Mouse (Mus musculus): ENCODE measurements around the gene Gcnt7.

Gene Gcnt7

DNA sequence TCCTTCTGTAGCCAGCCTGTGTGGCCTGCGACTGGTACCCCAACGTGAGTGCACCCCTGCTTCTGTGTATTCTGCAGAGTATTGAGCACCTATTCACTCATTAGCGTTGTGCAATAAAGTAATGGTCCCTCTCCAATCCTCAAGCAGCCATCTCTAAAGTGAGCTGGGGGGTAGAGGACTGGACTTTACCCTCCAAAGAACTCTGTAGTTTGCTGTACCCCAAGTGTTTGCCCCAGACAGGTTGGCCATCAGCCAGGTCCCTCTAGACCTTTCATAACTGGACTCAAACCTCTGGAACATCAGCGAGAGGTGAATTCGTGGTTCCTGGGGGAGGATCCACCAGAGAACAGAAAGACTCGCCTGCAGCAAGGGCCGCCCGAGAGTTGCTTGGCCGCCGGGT is 5.9 kb downstream of the Gcnt7 start:
- no peak for DNase-seq

GRCm38 (mm10) chr2:172452031-172452430 is 6.4 kb downstream of the Gcnt7 start:
- no peak for DNase-seq

GRCm38 (mm10) chr2:172450640-172451039 is 7.8 kb downstream of the Gcnt7 start:
- DNase-seq, result no peak

DNA sequence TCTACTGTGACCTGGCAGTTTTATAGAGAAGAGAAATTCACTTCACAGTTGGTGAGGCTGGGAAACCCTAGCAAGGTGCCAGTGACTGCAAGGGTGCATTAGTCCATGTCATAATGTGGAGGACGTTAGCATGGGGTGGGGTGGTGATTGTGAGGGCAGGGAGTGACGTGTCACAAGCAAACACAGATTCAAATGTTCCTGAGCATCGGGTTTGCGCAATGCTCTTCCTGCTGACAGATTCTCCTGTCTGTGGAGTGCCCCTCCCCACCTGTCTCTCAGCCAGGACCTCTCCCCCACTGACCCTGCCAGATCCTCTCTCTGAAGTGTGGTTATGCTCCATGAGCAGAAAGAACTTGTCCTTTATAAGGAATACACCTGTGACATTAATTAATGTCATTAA is 10.1 kb downstream of the Gcnt7 start:
- no peak for DNase-seq

DNA sequence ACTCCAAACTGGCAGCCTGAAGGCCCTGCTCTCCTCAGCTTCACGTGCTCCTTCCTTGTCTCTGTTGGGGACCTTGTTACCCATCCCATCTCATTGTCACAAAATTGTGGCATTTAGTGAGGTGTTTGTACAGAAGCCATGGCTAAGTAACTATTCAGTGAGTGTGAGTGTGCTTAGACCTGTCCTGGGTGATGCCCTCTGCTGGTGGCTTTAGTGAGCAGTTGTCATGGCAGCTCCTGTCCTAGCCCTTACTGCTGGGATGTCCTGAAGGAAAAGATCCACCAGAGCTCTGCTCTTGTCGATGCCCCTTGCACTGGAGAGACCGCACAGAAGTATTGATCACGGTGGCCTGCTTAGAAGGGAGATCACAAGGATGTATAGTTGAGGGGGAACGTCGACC is 11.1 kb downstream of the Gcnt7 start:
- DNase-seq, result no peak

DNA sequence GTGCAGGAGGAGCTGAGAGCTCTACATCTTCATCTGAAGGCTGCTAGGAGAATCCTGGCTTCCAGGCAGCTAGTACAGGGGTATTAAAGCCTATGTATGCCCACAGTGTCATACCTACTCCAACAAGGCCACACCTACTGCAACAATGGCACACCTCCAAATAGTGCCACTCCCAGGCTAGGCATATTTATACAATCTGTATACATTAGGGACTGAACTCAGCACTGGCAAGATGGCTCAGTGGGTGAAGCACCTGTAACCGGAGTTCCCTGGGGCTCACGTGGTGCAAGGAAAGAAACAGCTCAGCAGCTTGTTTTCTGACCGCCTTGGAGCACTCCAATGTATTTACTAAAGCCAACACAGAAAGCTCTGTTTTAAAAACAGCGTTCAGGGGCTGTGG is 12.8 kb downstream of the Gcnt7 start:
- no peak for DNase-seq

- no peak for DNase-seq
Measured at GRCm38 (mm10) chr2:172441176-172441575, 17.2 kb downstream of the Gcnt7 start.

DNA sequence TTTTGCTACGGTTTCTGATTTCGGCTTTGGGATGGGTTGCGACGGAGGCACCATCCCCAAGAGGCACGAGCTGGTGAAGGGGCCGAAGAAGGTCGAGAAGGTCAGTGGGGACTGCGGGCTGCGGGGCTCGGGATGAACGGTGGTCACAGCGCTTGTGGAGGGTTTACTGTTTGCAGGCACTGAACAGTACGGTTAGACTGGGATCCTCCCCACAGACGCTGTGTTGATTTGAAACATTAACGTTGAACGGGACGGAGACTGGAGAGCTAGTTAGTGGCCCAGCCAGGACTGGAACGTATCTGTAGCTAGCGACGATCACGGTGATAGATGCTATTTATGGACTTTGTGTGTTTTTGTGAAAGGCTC is 17.8 kb downstream of the Gcnt7 start:
- no peak for DNase-seq

- DNase-seq, result peak; percentile 99
Measured at GRCm38 (mm10) chr2:172439843-172440639, 18.4 kb downstream of the Gcnt7 start, which contains the start of gene Rtf2. Gene Rtf2, plus strand, starts transcription at chr2:172440556.

GRCm38 (mm10) chr2:172437371-172437952 is 20.9 kb downstream of the Gcnt7 start:
- DNase-seq, result no peak

DNA sequence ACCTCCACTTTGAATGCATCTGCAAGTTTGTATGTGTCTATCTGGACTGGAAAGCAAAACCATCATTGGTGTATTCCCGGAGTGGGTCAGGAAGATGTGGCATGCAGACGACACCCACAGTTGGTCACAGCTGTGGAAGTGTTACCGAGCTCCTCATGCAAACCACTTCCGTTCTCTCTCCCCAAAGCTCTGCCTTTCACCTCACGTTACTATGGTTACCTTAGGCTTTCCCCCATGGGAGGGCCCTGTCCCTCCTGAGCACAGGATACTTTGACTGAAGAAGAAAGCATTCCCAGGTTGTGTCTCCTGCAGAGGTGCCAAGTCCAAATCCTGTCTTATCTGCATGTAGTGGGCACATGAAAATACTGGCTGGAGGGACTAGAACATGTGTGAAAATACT is 24.6 kb downstream of the Gcnt7 start:
- no peak for DNase-seq

DNA sequence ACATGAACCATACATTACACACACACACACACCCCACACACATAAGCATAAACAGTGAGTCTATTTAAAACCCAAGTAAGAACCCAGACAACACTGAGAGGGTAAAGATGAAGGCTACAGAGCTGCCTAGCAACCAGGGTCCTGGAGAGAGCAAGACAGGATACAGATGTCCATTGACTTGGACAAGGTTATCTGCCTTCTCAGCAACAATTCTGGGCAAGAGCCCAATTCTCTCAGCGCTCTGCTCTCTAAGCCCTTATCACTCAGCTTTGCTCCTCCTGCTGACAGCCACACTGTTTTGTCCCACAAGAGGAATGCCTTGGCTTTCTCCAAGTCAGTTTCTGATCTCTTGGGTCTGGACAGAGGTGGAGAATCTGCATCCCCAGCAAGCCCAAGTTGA is 27.8 kb downstream of the Gcnt7 start:
- no peak for DNase-seq

DNA sequence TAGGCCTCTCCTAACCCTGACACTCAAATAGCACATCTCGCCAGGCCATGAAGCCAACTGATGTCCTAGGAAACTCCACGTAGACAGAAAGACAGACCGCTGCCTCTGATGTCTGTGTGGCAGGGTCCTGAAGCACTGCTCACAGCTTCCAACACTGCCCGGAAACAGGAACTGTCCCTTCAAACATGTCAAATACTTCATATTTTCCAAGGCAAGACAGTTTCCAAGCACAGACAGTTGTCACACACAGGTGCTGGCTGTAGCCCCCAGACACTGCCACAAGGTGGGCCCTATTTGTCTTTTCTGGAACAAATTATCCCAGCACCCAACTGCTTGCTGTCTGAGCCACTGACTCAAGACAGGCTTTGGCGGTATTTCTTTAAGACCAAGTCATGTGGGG is 40.2 kb downstream of the Gcnt7 start:
- DNase-seq, result no peak

- DNase-seq, result no peak
Measured at GRCm38 (mm10) chr2:172416876-172417275, 41.5 kb downstream of the Gcnt7 start.

GRCm38 (mm10) chr2:172416218-172416617 is 42.2 kb downstream of the Gcnt7 start:
- no peak for DNase-seq

GRCm38 (mm10) chr2:172413894-172414293 is 44.5 kb downstream of the Gcnt7 start:
- DNase-seq, result no peak

- DNase-seq, result no peak
Measured at GRCm38 (mm10) chr2:172413273-172413672, 45.1 kb downstream of the Gcnt7 start.

- no peak for DNase-seq
Measured at GRCm38 (mm10) chr2:172412454-172412853, 45.9 kb downstream of the Gcnt7 start.

DNA sequence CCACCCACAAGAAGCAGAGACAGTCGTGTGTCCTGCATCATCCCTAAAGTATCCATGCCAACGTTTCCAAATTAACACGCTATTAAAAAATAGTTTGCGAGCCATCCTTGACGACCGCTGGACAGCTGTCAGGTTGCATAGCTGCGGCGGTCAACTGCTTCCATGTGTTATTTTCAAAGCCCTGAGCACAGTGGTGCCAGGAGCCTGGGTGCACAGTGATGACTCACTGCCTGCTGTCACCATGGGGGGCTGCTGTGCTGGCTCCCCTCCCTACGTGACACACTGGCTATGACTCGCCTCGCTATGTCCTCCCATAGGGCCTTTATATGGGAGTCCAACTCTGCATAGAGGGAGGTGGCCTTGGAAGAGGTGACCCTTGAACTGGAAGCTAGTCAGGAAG is 47.3 kb downstream of the Gcnt7 start:
- DNase-seq, result peak; percentile 18

GRCm38 (mm10) chr2:172410686-172411085 is 47.7 kb downstream of the Gcnt7 start:
- DNase-seq, result no peak

DNA sequence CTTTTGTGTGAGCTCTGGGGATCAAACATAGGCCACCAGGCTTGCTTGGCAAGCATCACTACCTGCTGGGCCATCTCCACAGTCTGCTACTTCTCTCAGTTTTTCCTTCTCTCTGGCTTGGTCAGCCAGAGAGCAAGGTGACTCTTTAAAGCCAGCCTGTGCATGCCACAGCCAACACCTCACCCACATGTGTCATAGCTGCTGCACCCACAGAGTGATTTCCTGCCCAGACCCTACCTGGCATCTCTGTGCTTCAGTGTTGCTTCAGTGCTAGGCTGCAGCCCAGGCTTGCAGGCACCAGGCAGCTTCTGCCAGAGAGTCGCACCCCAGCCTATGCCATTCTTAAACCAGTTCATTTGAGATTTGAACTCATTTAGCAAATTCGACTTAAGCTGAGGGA is 50.9 kb downstream of the Gcnt7 start:
- no peak for DNase-seq

- no peak for DNase-seq
Measured at GRCm38 (mm10) chr2:172406173-172406572, 52.2 kb downstream of the Gcnt7 start.

DNA sequence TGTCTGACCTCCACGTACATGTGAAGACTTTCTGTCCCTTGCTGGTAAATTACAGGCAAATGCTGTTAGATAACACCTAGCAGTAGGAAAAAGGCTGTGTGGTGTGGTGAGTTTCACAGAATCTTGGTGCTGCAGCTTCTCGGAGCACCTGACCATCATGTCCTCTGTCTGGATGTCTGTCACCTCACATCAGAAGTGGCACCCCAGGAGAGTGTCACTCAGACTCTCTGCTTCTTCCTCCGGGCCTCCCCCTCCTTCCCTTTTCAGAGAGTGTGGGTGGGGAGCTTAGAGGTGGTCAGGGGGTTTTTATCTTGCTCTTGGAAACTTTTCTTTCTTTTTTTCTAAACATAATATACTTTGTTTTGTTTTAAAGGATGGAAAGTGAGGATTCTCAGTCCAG is 53.4 kb downstream of the Gcnt7 start:
- no peak for DNase-seq

- no peak for DNase-seq
Measured at GRCm38 (mm10) chr2:172404239-172404638, 54.2 kb downstream of the Gcnt7 start.
